Mouse (Mus musculus) limb, embryonic 11.5 days (tissue): ENCODE measurements at regions not wholly inside any gene's neighbourhood (a gene's known extent, or its start where the extent isn't known, plus 50 kb on each side); places are given as distances from the start of the nearest gene placed in this dataset.

ENCODE experiments used
- ATAC-seq: fragments of 200-750 bp; cut with Nextera tagmentation; 2 replicates; pipeline ENCODE4 v1.8.0; 2017; ENCODE audit warnings: low read depth; ENCODE audit not compliant: insufficient number of reproducible peaks, low FRiP score, low TSS enrichment
- DNase-seq: peaks from one replicate; pipeline ENCODE4 v3.0.0-alpha.2; 2015; ENCODE audit warnings: low spot score
- H3K27ac ChIP-seq: fragments of 300-500 bp; sonication (generic); replicated peaks from 2 replicates; pipeline ENCODE4 v1.5.1; 2014; ENCODE audit warnings: low read depth, mild to moderate bottlenecking, low read length
- H3K27me3 ChIP-seq: fragments of 300-500 bp; sonication (generic); 2 replicates; pipeline ENCODE4 v1.6.1; 2014; ENCODE audit warnings: mild to moderate bottlenecking, low read length, mixed read lengths; ENCODE audit not compliant: control insufficient read depth, insufficient read depth
- H3K36me3 ChIP-seq: fragments of 300-500 bp; sonication (generic); 2 replicates; pipeline ENCODE4 v1.6.1; 2014; ENCODE audit warnings: mild to moderate bottlenecking, low read length, moderate library complexity, mixed read lengths; ENCODE audit not compliant: control insufficient read depth, insufficient read depth
- H3K4me1 ChIP-seq: fragments of 300-500 bp; sonication (generic); 2 replicates; pipeline ENCODE4 v1.6.1; 2014; ENCODE audit warnings: low read length, mixed read lengths; ENCODE audit not compliant: control insufficient read depth, insufficient read depth
- H3K4me2 ChIP-seq: fragments of 300-500 bp; sonication (generic); 2 replicates; pipeline ENCODE4 v1.6.1; 2014; ENCODE audit warnings: low read depth, mild to moderate bottlenecking, moderate library complexity; ENCODE audit not compliant: severe bottlenecking
- H3K4me3 ChIP-seq: fragments of 300-500 bp; sonication (generic); 2 replicates; pipeline ENCODE4 v1.5.1; 2014; ENCODE audit warnings: low read depth, low read length
- H3K9ac ChIP-seq: fragments of 300-500 bp; sonication (generic); 2 replicates; pipeline ENCODE4 v1.6.1; 2014; ENCODE audit warnings: mild to moderate bottlenecking, low read length
- H3K9me3 ChIP-seq: fragments of 300-500 bp; sonication (generic); 2 replicates; pipeline ENCODE4 v1.6.1; 2016; ENCODE audit warnings: low read length; ENCODE audit not compliant: control insufficient read depth
- whole genome bisulfite sequencing: fragments of 180-500 bp; shearing (Covaris S2); extraction: QIAGEN DNeasy Blood & Tissue Kit; methylation state at CpG from one replicate; pipeline ENCODE4 v1.1.7; 2014; 5-methylcytosine and 5-hydroxymethylcytosine counted together

- Histone ChIP-seq H3K4me1 (no peaks in the 10 kb centered on the region), H3K27me3 (no peaks in the 10 kb centered on the region), H3K9me3 (no peaks in the 10 kb centered on the region), H3K27ac (no peak overlapping the region), H3K9ac (no peak overlapping the region), H3K4me2 (no peak overlapping the region), H3K36me3 (no peaks in the 10 kb centered on the region), H3K4me3 (no peak overlapping the region)
- ATAC-seq: no peak
- no peak for DNase-seq
- WGBS: 83% methylated on average over 12 of the region's 12 CpGs
These were observed 171.6 kb upstream of the Rfx3 start for GRCm38 (mm10) chr19:28182411-28183182.

DNA sequence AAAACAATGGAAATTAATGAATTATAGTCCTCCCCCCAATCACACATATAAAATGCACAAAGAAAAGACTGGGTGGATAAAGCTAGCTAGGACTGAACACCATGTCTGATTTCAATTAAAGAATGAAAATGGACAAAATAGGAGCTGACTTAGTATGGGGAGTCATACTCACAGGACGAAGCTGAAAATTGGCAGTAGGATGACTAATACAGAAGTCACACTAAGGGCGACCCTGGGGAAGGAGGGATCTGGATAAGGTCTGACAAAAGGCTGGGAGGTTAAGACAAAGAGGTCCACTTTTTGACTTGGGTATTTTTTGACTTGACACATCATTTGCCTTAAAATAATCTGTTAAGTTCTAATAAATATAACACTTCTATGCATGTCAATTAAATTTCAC lies 170.2 kb upstream of the Rfx3 start:
- Histone ChIP-seq H3K9ac (no peak overlapping the region), H3K36me3 (no peaks in the 10 kb centered on the region), H3K4me2 (no peak overlapping the region), H3K4me3 (no peak overlapping the region), H3K4me1 (no peaks in the 10 kb centered on the region), H3K27ac (no peak overlapping the region), H3K9me3 (no peaks in the 10 kb centered on the region), H3K27me3 (no peaks in the 10 kb centered on the region)
- ATAC-seq (no peak), DNase-seq (no peak)
- 90% methylated on average over 2 of the region's 2 CpGs for WGBS

- Histone ChIP-seq H3K27me3 (no peaks in the 10 kb centered on the region), H3K9ac (no peak overlapping the region), H3K4me2 (no peak overlapping the region), H3K4me3 (no peak overlapping the region), H3K27ac (no peak overlapping the region), H3K36me3 (no peaks in the 10 kb centered on the region), H3K9me3 (no peaks in the 10 kb centered on the region), H3K4me1 (no peaks in the 10 kb centered on the region)
- DNase-seq: no peak
- no peak for ATAC-seq
- 86% methylated on average over 6 of the region's 6 CpGs for WGBS
These were observed 167.1 kb upstream of the Rfx3 start for GRCm38 (mm10) chr19:28178114-28178513.

- Histone ChIP-seq H3K27ac (no peak overlapping the region), H3K4me3 (no peak overlapping the region), H3K4me2 (no peak overlapping the region), H3K36me3 (no peaks in the 10 kb centered on the region), H3K27me3 (no peaks in the 10 kb centered on the region), H3K9me3 (no peaks in the 10 kb centered on the region), H3K4me1 (no peaks in the 10 kb centered on the region), H3K9ac (no peak overlapping the region)
- ATAC-seq: no peak
- no peak for DNase-seq
- WGBS: 86% methylated on average over 6 of the region's 6 CpGs
These were observed 165.9 kb upstream of the Rfx3 start for GRCm38 (mm10) chr19:28176821-28177220.

- WGBS: 88% methylated on average over 11 of the region's 11 CpGs
- H3K36me3 ChIP-seq: no peaks in the 10 kb centered on the region
- H3K27ac ChIP-seq: no peak overlapping the region
- H3K9me3 ChIP-seq: no peaks in the 10 kb centered on the region
- no peak overlapping the region for H3K4me2 ChIP-seq
- no peak overlapping the region for H3K4me3 ChIP-seq
- no peak overlapping the region for H3K9ac ChIP-seq
- no peak for ATAC-seq
- DNase-seq: no peak
- no peaks in the 10 kb centered on the region for H3K4me1 ChIP-seq
- H3K27me3 ChIP-seq: no peaks in the 10 kb centered on the region
These were observed 161.0 kb upstream of the Rfx3 start for GRCm38 (mm10) chr19:28171836-28172534.

DNA sequence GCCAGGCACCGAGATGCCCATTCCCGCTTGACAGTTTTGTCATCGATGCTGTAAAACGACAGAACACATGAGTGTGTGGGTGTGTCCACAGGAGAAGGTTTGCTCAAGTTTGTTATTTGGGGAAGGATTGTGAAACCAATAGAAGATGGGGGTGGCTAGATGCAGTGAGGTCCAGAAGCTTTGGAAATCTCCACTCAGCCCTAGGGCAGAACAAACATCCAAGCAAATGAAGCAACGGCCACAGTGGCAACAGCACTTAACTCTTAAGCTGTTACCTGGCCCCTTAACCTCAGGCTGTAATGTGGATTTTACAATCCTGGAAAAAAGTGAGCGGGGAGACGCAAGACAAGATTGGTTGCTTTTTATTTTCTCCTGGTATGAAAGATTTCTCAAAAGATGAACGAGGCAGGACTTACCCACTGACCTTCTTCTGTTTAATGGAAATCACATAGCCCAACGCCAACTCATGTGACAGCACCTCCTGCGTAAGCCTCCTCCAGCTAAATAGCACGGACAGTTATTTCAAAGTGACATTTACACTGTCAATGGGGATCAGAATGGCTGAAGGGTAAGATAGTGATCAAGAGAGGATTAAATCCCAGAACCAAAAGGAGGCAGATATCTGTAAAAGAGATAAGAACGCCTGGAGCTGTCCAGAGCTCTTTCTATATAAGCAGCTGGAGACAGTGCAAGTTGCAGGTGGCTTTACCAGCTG lies 156.6 kb upstream of the Rfx3 start:
- ATAC-seq (no peak), DNase-seq (no peak)
- H3K27ac ChIP-seq: no peak overlapping the region
- H3K27me3 ChIP-seq: no peaks in the 10 kb centered on the region
- H3K4me3 ChIP-seq: no peak overlapping the region
- H3K4me2 ChIP-seq: no peak overlapping the region
- no peaks in the 10 kb centered on the region for H3K36me3 ChIP-seq
- H3K4me1 ChIP-seq: no peaks in the 10 kb centered on the region
- no peaks in the 10 kb centered on the region for H3K9me3 ChIP-seq
- 74% methylated on average over 12 of the region's 12 CpGs for WGBS
- no peak overlapping the region for H3K9ac ChIP-seq

DNA sequence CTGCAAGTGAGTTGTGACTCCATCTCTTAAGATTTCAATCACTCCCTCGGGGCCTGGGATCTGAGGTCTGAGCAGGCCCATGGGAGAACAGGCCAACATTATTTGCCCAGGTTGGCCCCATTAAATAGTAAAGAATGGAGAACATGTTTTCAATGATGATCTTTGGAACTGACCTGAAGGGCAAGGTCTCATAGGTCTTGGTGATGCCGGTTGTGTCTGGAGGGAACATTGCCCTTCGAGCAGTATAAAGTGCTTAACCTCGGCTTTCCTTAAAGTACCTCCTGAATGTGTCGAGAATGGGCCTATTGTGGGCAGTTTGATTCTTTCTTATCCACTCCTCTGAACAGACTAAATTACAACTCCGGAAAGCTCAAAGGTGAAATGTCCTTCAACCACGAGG lies 155.7 kb upstream of the Rfx3 start:
- 94% methylated on average over 7 of the region's 7 CpGs for WGBS
- H3K9me3 ChIP-seq: no peaks in the 10 kb centered on the region

GRCm38 (mm10) chr19:28165901-28166361 lies 155.0 kb upstream of the Rfx3 start:
- ATAC-seq (peak; percentile 68), DNase-seq (peak; percentile 86)
- no peak overlapping the region for H3K4me3 ChIP-seq
- H3K9me3 ChIP-seq: no peaks in the 10 kb centered on the region
- no peak overlapping the region for H3K9ac ChIP-seq
- no peak overlapping the region for H3K4me2 ChIP-seq
- WGBS: 53% methylated on average over 15 of the region's 15 CpGs
- H3K36me3 ChIP-seq: no peaks in the 10 kb centered on the region
- H3K27ac ChIP-seq: no peak overlapping the region
- H3K4me1 ChIP-seq: no peaks in the 10 kb centered on the region
- no peaks in the 10 kb centered on the region for H3K27me3 ChIP-seq

More for the DNA sequence above, 155.7 kb upstream of the Rfx3 start:
- Histone ChIP-seq H3K36me3 (no peaks in the 10 kb centered on the region), H3K4me2 (no peak overlapping the region), H3K9ac (no peak overlapping the region), H3K27me3 (no peaks in the 10 kb centered on the region), H3K27ac (no peak overlapping the region), H3K4me1 (no peaks in the 10 kb centered on the region), H3K4me3 (no peak overlapping the region)
- ATAC-seq (no peak), DNase-seq (no peak)
